Mouse (Mus musculus) neural tube, embryonic 11.5 days (tissue): ENCODE data around the gene Sirpb1a. TPM values are rescaled to one million over a fixed set of nuclear protein-coding genes. Genes with fewer than 3 reads are reported as not detected.
"Not testable (repeated sequence)": the region's sequence is repeated elsewhere in the genome, so short reads cannot be mapped to it uniquely, and the experiment has no call there.

Experiments used
- ATAC-seq: fragments of 200-750 bp; cut with Nextera tagmentation; 2 replicates; pipeline ENCODE4 v1.8.0; 2017; ENCODE audit warnings: moderate number of reproducible peaks, mild to moderate bottlenecking, moderate TSS enrichment, moderate library complexity; ENCODE audit not compliant: insufficient read depth, low FRiP score, low TSS enrichment
- DNase-seq: peaks from one replicate; pipeline ENCODE4 v3.0.0-alpha.2; 2015; ENCODE audit warnings: low spot score
- H3K27ac ChIP-seq: fragments of 300-500 bp; sonication (generic); 2 replicates; pipeline ENCODE4 v1.5.1; 2014; ENCODE audit warnings: low read depth, mild to moderate bottlenecking, low read length
- H3K27me3 ChIP-seq: fragments of 300-500 bp; sonication (generic); 2 replicates; pipeline ENCODE4 v1.6.1; 2014; ENCODE audit warnings: mild to moderate bottlenecking, low read length, mixed read lengths; ENCODE audit not compliant: control insufficient read depth, insufficient read depth
- H3K36me3 ChIP-seq: fragments of 300-500 bp; sonication (generic); 2 replicates; pipeline ENCODE4 v1.6.1; 2014; ENCODE audit warnings: mild to moderate bottlenecking, low read length, moderate library complexity, mixed read lengths; ENCODE audit not compliant: control insufficient read depth, insufficient read depth
- H3K4me1 ChIP-seq: fragments of 300-500 bp; sonication (generic); 2 replicates; pipeline ENCODE4 v1.6.1; 2014; ENCODE audit warnings: low read length, mixed read lengths; ENCODE audit not compliant: control insufficient read depth, insufficient read depth
- H3K4me2 ChIP-seq: fragments of 300-500 bp; sonication (generic); 2 replicates; pipeline ENCODE4 v1.6.1; 2014; ENCODE audit warnings: low read depth, mild to moderate bottlenecking, moderate library complexity
- H3K4me3 ChIP-seq: fragments of 300-500 bp; sonication (generic); 2 replicates; pipeline ENCODE4 v1.5.1; 2014; ENCODE audit warnings: low read depth, low read length
- H3K9ac ChIP-seq: fragments of 300-500 bp; sonication (generic); 2 replicates; pipeline ENCODE4 v1.6.1; 2014; ENCODE audit warnings: mild to moderate bottlenecking, low read length
- H3K9me3 ChIP-seq: fragments of 300-500 bp; sonication (generic); 2 replicates; pipeline ENCODE4 v1.6.1; 2016; ENCODE audit warnings: low read length; ENCODE audit not compliant: control insufficient read depth
- WGBS: fragments of 180-500 bp; shearing (Covaris S2); extraction: QIAGEN DNeasy Blood & Tissue Kit; methylation state at CpG from one replicate; pipeline ENCODE4 v1.1.7; 2014; 5-methylcytosine and 5-hydroxymethylcytosine counted together
- polyA plus RNA-seq: library from polyadenylated mRNA; unstranded; fragments of >200 nt; fragmentation: Nextera tagmentation; extraction: Ambion mirVana; gene quantifications from 2 replicates; pipeline ENCODE4 v1.2.1, GENCODE M21; 2014

Gene Sirpb1a
- not detected in 2 replicates for polyA plus RNA-seq

DNA sequence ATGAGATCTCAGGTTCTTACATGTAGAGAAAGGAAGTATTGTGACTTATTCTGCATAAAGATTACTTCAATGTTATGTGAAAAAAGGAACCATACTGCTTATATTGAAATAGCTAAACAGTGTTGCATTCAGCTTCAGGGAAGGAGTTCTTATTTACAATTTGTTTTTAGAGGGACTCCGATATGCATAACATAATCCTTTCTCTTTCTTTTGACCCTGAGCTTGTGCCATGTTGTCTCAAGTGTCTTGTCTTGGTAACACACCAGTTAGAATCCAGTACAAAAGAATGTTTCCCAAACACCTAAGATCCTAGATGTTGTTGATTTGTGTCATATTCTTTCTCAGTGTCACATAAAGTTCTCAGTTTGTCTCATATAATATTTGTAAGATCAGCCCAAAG is at the start of gene Sirpb1a:
TSS of gene Sirpb1a (minus strand) at position 74 of the 400 bp plus-strand sequence.
- not testable (repeated sequence) for ATAC-seq, H3K27ac ChIP-seq, H3K9ac ChIP-seq, DNase-seq, H3K27me3 ChIP-seq, H3K4me3 ChIP-seq, H3K4me1 ChIP-seq, H3K36me3 ChIP-seq, H3K9me3 ChIP-seq, H3K4me2 ChIP-seq
- 90% methylated on average over 1 of the region's 1 CpGs for WGBS

- WGBS, result 98% methylated on average over 1 of the region's 2 CpGs
Measured at GRCm38 (mm10) chr3:15474831-15475230, 48.5 kb upstream of the Sirpb1a start.

GRCm38 (mm10) chr3:15470158-15470557 is 43.8 kb upstream of the Sirpb1a start:
- not testable (repeated sequence) for H3K4me1 ChIP-seq, DNase-seq, H3K4me2 ChIP-seq, H3K9ac ChIP-seq, H3K36me3 ChIP-seq, H3K27ac ChIP-seq, H3K27me3 ChIP-seq, ATAC-seq, H3K4me3 ChIP-seq, H3K9me3 ChIP-seq
- WGBS, result 100% methylated on average over 1 of the region's 3 CpGs

More at GRCm38 (mm10) chr3:15474831-15475230, 48.5 kb upstream of the Sirpb1a start:
- not testable (repeated sequence) for DNase-seq, H3K27me3 ChIP-seq, ATAC-seq, H3K27ac ChIP-seq, H3K4me3 ChIP-seq, H3K36me3 ChIP-seq, H3K4me1 ChIP-seq, H3K9me3 ChIP-seq, H3K4me2 ChIP-seq, H3K9ac ChIP-seq

GRCm38 (mm10) chr3:15443936-15444335 is 17.6 kb upstream of the Sirpb1a start:
- 90% methylated on average over 1 of the region's 1 CpGs for WGBS
- H3K4me1 ChIP-seq, ATAC-seq, H3K27me3 ChIP-seq, DNase-seq, H3K4me2 ChIP-seq, H3K4me3 ChIP-seq, H3K9me3 ChIP-seq, H3K27ac ChIP-seq, H3K9ac ChIP-seq, H3K36me3 ChIP-seq: not testable (repeated sequence)

- WGBS, result 71% methylated on average over 1 of the region's 1 CpGs
- not testable (repeated sequence) for H3K4me2 ChIP-seq, H3K9ac ChIP-seq, ATAC-seq, H3K4me1 ChIP-seq, H3K36me3 ChIP-seq, H3K27me3 ChIP-seq, H3K4me3 ChIP-seq, H3K9me3 ChIP-seq, DNase-seq, H3K27ac ChIP-seq
Measured at GRCm38 (mm10) chr3:15439844-15440243, 13.5 kb upstream of the Sirpb1a start.

- H3K9ac ChIP-seq, result no peak overlapping the region
- WGBS, result 75% methylated on average over 1 of the region's 1 CpGs
- no peak for DNase-seq
Measured at GRCm38 (mm10) chr3:15427917-15428316, 1.6 kb upstream of the Sirpb1a start.

DNA sequence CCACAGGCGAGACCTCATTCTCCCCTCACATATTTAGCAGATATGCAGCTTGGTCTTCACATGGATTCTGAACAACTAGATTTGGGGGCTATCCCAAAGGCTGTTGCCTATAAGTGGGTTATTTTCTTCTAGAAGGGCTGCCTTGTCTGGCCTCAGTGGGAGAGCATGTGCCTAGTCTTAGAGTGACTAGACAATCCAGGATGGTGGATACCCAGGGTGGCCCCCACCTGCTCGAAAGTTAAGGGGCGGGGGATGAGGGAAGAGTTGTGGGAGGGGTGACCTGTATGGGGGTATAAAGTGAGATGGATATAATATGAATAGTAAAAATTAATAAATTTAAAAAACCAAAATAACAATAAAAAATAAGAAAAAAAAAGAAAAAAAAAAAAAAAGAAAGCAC is 70.6 kb downstream of the Sirpb1a start:
- not testable (repeated sequence) for ATAC-seq, H3K9ac ChIP-seq, H3K27me3 ChIP-seq

More at GRCm38 (mm10) chr3:15427917-15428316, 1.6 kb upstream of the Sirpb1a start:
- ATAC-seq, result no peak
- Histone ChIP-seq H3K4me3 (no peak overlapping the region), H3K27ac (no peak overlapping the region), H3K36me3 (no peaks in the 10 kb centered on the region), H3K27me3 (no peaks in the 10 kb centered on the region), H3K4me1 (no peaks in the 10 kb centered on the region), H3K4me2 (no peak overlapping the region), H3K9me3 (no peaks in the 10 kb centered on the region)

DNA sequence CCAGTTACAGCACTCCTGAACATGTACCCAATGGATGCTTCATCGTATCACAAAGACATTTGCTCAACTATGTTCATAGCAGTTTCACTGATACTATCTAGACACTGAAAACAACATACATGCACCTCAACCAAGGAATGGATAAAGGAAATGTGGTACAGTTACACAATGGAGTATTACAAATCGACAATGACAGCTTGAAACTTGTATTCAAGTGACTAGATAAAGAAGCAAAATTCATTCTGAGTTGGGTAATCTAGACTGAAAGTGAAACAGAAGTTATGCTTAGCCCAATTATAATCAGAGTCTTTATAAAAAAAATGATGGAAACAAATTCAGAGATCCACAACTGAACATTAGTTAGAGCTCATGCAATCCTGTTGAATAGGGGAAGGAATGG is 76.0 kb downstream of the Sirpb1a start:
- DNase-seq, H3K4me3 ChIP-seq, ATAC-seq, H3K27ac ChIP-seq, H3K36me3 ChIP-seq, H3K27me3 ChIP-seq, H3K9ac ChIP-seq, H3K4me1 ChIP-seq, H3K4me2 ChIP-seq, H3K9me3 ChIP-seq: not testable (repeated sequence)
- WGBS, result 90% methylated on average over 1 of the region's 2 CpGs

More for the DNA sequence above, 70.6 kb downstream of the Sirpb1a start:
- not testable (repeated sequence) for H3K4me2 ChIP-seq, DNase-seq, H3K4me1 ChIP-seq, H3K4me3 ChIP-seq, H3K9me3 ChIP-seq, H3K36me3 ChIP-seq, H3K27ac ChIP-seq
- 84% methylated on average over 3 of the region's 3 CpGs for WGBS

DNA sequence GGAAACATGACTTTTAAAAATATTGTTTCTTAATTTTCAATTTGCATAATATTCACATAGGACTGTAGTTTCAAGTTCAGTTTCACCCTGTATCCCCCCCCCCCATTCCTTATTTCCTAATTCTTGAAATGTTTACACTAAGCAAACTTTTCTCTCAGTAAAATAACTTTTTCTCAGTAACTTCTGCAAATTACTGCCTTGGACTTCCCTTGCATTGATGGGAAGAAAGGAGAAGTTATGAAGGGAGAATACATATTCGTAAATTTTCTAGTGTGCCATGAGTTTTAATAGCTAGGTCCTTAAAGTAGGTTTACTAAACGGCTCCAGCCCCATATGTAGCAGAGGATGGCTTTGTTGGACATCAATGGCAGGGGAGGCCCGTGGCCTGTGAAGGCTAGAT is 80.7 kb downstream of the Sirpb1a start:
- H3K4me3 ChIP-seq, H3K27ac ChIP-seq, H3K9me3 ChIP-seq, H3K4me2 ChIP-seq, DNase-seq, ATAC-seq, H3K36me3 ChIP-seq, H3K27me3 ChIP-seq, H3K9ac ChIP-seq, H3K4me1 ChIP-seq: not testable (repeated sequence)
- WGBS, result 49% methylated on average over 3 of the region's 3 CpGs
